Mouse (Mus musculus) MEL (cell line): ENCODE data around the gene Fgd4. TPM values are rescaled to one million over a fixed set of nuclear protein-coding genes. Genes with fewer than 3 reads are reported as not detected.
"Not testable (repeated sequence)": the region's sequence is repeated elsewhere in the genome, so short reads cannot be mapped to it uniquely, and the experiment has no call there.

Experiments used
- DNase-seq: peaks from one replicate; pipeline ENCODE4 v3.0.0; 2011; ENCODE audit warnings: low read depth, low spot score
- H3K27ac ChIP-seq: 2 replicates; pipeline ENCODE4 v1.5.1; 2012; ENCODE audit warnings: low read depth, mild to moderate bottlenecking, control low read depth, low read length, moderate library complexity; ENCODE audit not compliant: control insufficient read depth
- H3K27me3 ChIP-seq, 2 experiments: fragments of 150-350 bp in 1 of 2; sonication (generic) in 1 of 2; 2 replicates each; pipeline ENCODE4 v1.6.1; 2012; ENCODE audit warnings: low read length in 2 of 2, mild to moderate bottlenecking in 2 of 2, improper control_type of control experiment in 1 of 2, moderate library complexity in 1 of 2; ENCODE audit not compliant: insufficient read depth in 2 of 2, control insufficient read depth in 1 of 2
- H3K36me3 ChIP-seq, 2 experiments: 2 replicates each; pipeline ENCODE4 v1.6.1; 2012 to 2014; ENCODE audit warnings: low read length in 2 of 2, improper control_type of control experiment in 1 of 2, inconsistent platforms in 1 of 2, mild to moderate bottlenecking in 1 of 2; ENCODE audit not compliant: insufficient read depth in 2 of 2, control insufficient read depth in 1 of 2
- H3K4me1 ChIP-seq, 2 experiments: fragments of 150-350 bp in 1 of 2; sonication (generic) in 1 of 2; 2 replicates each; pipeline ENCODE4 v1.6.1; 2012; ENCODE audit warnings: low read length in 2 of 2, improper control_type of control experiment in 1 of 2, mild to moderate bottlenecking in 1 of 2; ENCODE audit not compliant: insufficient read depth in 2 of 2, control insufficient read depth in 1 of 2
- H3K4me3 ChIP-seq, 2 experiments: fragments of 150-350 bp in 1 of 2; sonication (generic) in 1 of 2; 2 replicates each; pipeline ENCODE4 v1.5.1; 2012; ENCODE audit warnings: low read depth in 2 of 2, low read length in 2 of 2, mild to moderate bottlenecking in 2 of 2, moderate library complexity in 2 of 2, control low read depth in 1 of 2, improper control_type of control experiment in 1 of 2; ENCODE audit not compliant: control insufficient read depth in 1 of 2, insufficient read depth in 1 of 2
- H3K79me2 ChIP-seq: 2 replicates; pipeline ENCODE4 v1.6.1; 2012; ENCODE audit warnings: mild to moderate bottlenecking, low read length, moderate library complexity; ENCODE audit not compliant: control insufficient read depth, poor library complexity, insufficient read depth
- H3K9ac ChIP-seq: 2 replicates; pipeline ENCODE4 v1.6.1; 2012; ENCODE audit warnings: low read depth, mild to moderate bottlenecking, control low read depth, low read length, moderate library complexity; ENCODE audit not compliant: control insufficient read depth, poor library complexity, severe bottlenecking
- H3K9me3 ChIP-seq: fragments of 150-350 bp; sonication (generic); replicated peaks from 2 replicates; pipeline ENCODE4 v1.6.1; 2012; ENCODE audit warnings: mild to moderate bottlenecking, low read length, improper control_type of control experiment, moderate library complexity; ENCODE audit not compliant: insufficient read depth
- BHLHE40 ChIP-seq: IDR thresholded peaks from 2 replicates; pipeline ENCODE4 v1.6.1; 2012; ENCODE audit warnings: low read depth, mild to moderate bottlenecking, inconsistent platforms, low read length, improper control_type of control experiment, borderline replicate concordance
- CHD2 ChIP-seq: IDR thresholded peaks from 2 replicates; pipeline ENCODE4 v1.6.1; 2011; ENCODE audit warnings: low read length, improper control_type of control experiment
- CTCF ChIP-seq, 3 experiments: IDR thresholded peaks in 2 of 3; conservative IDR thresholded peaks in 1 of 3; 2 replicates each; pipeline ENCODE4 v1.5.1; 2011 to 2012; ENCODE audit warnings: low read length in 3 of 3, low read depth in 2 of 3, mild to moderate bottlenecking in 2 of 3, improper control_type of control experiment in 1 of 3, inconsistent platforms in 1 of 3, mixed read lengths in 1 of 3, moderate library complexity in 1 of 3; ENCODE audit not compliant: control insufficient read depth in 1 of 3, insufficient read depth in 1 of 3, poor library complexity in 1 of 3, severe bottlenecking in 1 of 3
- ELF1 ChIP-seq: IDR thresholded peaks from 2 replicates; pipeline ENCODE4 v1.6.1; 2014; ENCODE audit warnings: low read depth, mild to moderate bottlenecking, inconsistent platforms, low read length, improper control_type of control experiment, moderate library complexity
- EP300 ChIP-seq, 2 experiments: IDR thresholded peaks; 2 replicates each; pipeline ENCODE4 v1.6.1; 2011; ENCODE audit warnings: improper control_type of control experiment in 2 of 2, low read length in 2 of 2, low read depth in 1 of 2, mild to moderate bottlenecking in 1 of 2
- GABPA ChIP-seq: IDR thresholded peaks from 2 replicates; pipeline ENCODE4 v1.6.1; 2012; ENCODE audit warnings: low read depth, mild to moderate bottlenecking, inconsistent platforms, low read length, improper control_type of control experiment, moderate library complexity
- HCFC1 ChIP-seq: IDR thresholded peaks from 2 replicates; pipeline ENCODE4 v1.6.1; 2012; ENCODE audit warnings: low read depth, mild to moderate bottlenecking, inconsistent platforms, low read length, improper control_type of control experiment, moderate library complexity
- KAT2A ChIP-seq: conservative IDR thresholded peaks from 2 replicates; pipeline ENCODE4 v1.6.1; 2012; ENCODE audit warnings: low read depth, low read length, improper control_type of control experiment, inconsistent platforms
- MAZ ChIP-seq: IDR thresholded peaks from 2 replicates; pipeline ENCODE4 v1.6.1; 2012; ENCODE audit warnings: low read depth, mild to moderate bottlenecking, inconsistent platforms, low read length, improper control_type of control experiment
- MEF2A ChIP-seq: IDR thresholded peaks from 2 replicates; pipeline ENCODE4 v1.6.1; 2014; ENCODE audit warnings: low read depth, mild to moderate bottlenecking, inconsistent platforms, low read length, improper control_type of control experiment; ENCODE audit not compliant: poor library complexity, insufficient replicate concordance, severe bottlenecking; ENCODE audit errors: extremely low read depth
- NELFE ChIP-seq: IDR thresholded peaks from 2 replicates; pipeline ENCODE4 v1.6.1; 2011; ENCODE audit warnings: low read depth, low read length, improper control_type of control experiment
- POLR2A ChIP-seq, 2 experiments: IDR thresholded peaks; 2 replicates each; pipeline ENCODE4 v1.6.1; 2011 to 2012; ENCODE audit warnings: low read length in 2 of 2, mild to moderate bottlenecking in 2 of 2, control low read depth in 1 of 2, improper control_type of control experiment in 1 of 2, low read depth in 1 of 2, moderate library complexity in 1 of 2; ENCODE audit not compliant: control insufficient read depth in 1 of 2, insufficient read depth in 1 of 2, poor library complexity in 1 of 2
- POLR2AphosphoS2 ChIP-seq: IDR thresholded peaks from 2 replicates; pipeline ENCODE4 v1.6.1; 2011; ENCODE audit warnings: low read length, improper control_type of control experiment
- POLR2AphosphoS5 ChIP-seq: IDR thresholded peaks from 2 replicates; pipeline ENCODE4 v1.6.1; 2012; ENCODE audit warnings: low read depth, borderline replicate concordance, mild to moderate bottlenecking, inconsistent platforms, low read length, moderate library complexity, mixed read lengths
- RAD21 ChIP-seq: IDR thresholded peaks from 2 replicates; pipeline ENCODE4 v1.6.1; 2011; ENCODE audit warnings: mild to moderate bottlenecking, low read depth, low read length, improper control_type of control experiment
- SIN3A ChIP-seq: IDR thresholded peaks from 2 replicates; pipeline ENCODE4 v1.6.1; 2012; ENCODE audit warnings: low read length, improper control_type of control experiment, inconsistent platforms
- SMC3 ChIP-seq: IDR thresholded peaks from 2 replicates; pipeline ENCODE4 v1.6.1; 2011; ENCODE audit warnings: low read depth, low read length, improper control_type of control experiment
- TBP ChIP-seq: IDR thresholded peaks from 2 replicates; pipeline ENCODE4 v1.8.0; 2011; ENCODE audit warnings: low read depth, low read length, improper control_type of control experiment
- UBTF ChIP-seq: IDR thresholded peaks from 2 replicates; pipeline ENCODE4 v1.6.1; 2012; ENCODE audit warnings: low read depth, mild to moderate bottlenecking, inconsistent platforms, low read length, improper control_type of control experiment, moderate library complexity, borderline replicate concordance; ENCODE audit not compliant: insufficient read depth
- USF1 ChIP-seq: IDR thresholded peaks from 2 replicates; pipeline ENCODE4 v1.6.1; 2014; ENCODE audit warnings: low read depth, mild to moderate bottlenecking, inconsistent platforms, low read length, improper control_type of control experiment, moderate library complexity
- ZC3H11A ChIP-seq: IDR thresholded peaks from 2 replicates; pipeline ENCODE4 v1.6.1; 2012; ENCODE audit warnings: low read depth, mild to moderate bottlenecking, inconsistent platforms, low read length, improper control_type of control experiment
- ZMIZ1 ChIP-seq: IDR thresholded peaks from 2 replicates; pipeline ENCODE4 v1.6.1; 2012; ENCODE audit warnings: low read depth, mild to moderate bottlenecking, inconsistent platforms, low read length, improper control_type of control experiment, moderate library complexity
- polyA plus RNA-seq, 2 experiments: library from polyadenylated mRNA; stranded (reverse) in 1 of 2; unstranded in 1 of 2; fragments of >175 nt in 1 of 2; fragments of >200 nt in 1 of 2; gene quantifications; 2 replicates each; pipeline versions ENCODE4 v1.2.1 to v1.2.4; 2012; ENCODE audit warnings: low replicate concordance in 2 of 2, low read depth in 1 of 2; ENCODE audit not compliant: insufficient read length in 2 of 2, insufficient read depth in 1 of 2, missing spikeins in 1 of 2
- total RNA-seq: library from RNA; depleted of rRNA; stranded (reverse); fragments of 300-350 nt; gene quantifications from 2 replicates; pipeline ENCODE4 v1.2.3, GENCODE M21; 2012

Gene Fgd4
- total and polyA plus RNA-seq, 3 experiments: 0.03 to 10.0 TPM; not detected in 1

- Histone ChIP-seq H3K9ac (no peak overlapping the region), H3K27ac (no peak overlapping the region), H3K9me3 (no peaks in the 10 kb centered on the region), H3K79me2 (no peaks in the 10 kb centered on the region), H3K36me3 (no peaks in the 10 kb centered on the region), H3K27me3 (peaks cover 0 to 2% of the 10 kb centered on the region in 2 experiments; a peak in 1 of 4 replicates), H3K4me3 (no peak overlapping the region), H3K4me1 (no peaks in the 10 kb centered on the region)
- TF ChIP-seq POLR2A (IDR thresholded peaks at IDR 0.05; ENCODE audit: control insufficient read depth in 1 of 2, insufficient read depth in 1 of 2, low read depth in 1 of 2, low read length in 2 of 2, poor library complexity in 1 of 2): no peak
- no peak for TF ChIP-seq BHLHE40
- no peak for TF ChIP-seq ZMIZ1
- no peak for TF ChIP-seq KAT2A
- TF ChIP-seq POLR2AphosphoS5: no peak
- no peak for TF ChIP-seq MAZ
- TF ChIP-seq POLR2AphosphoS2: no peak
- no peak for TF ChIP-seq HCFC1
- no peak for TF ChIP-seq SMC3
- no peak for TF ChIP-seq EP300 (IDR thresholded peaks at IDR 0.05; ENCODE audit: low read depth in 1 of 2, low read length in 2 of 2)
- no peak for TF ChIP-seq ZC3H11A
- TF ChIP-seq NELFE: no peak
- TF ChIP-seq ELF1: no peak
- no peak for TF ChIP-seq CHD2
- peak; percentile 2 for DNase-seq
Observed at GRCm38 (mm10) chr16:16525266-16525904, 75.0 kb downstream of the Fgd4 start.

GRCm38 (mm10) chr16:16523632-16524031 lies 76.7 kb downstream of the Fgd4 start:
- H3K36me3 ChIP-seq: no peaks in the 10 kb centered on the region
- H3K9ac ChIP-seq: no peak overlapping the region
- no peaks in the 10 kb centered on the region for H3K79me2 ChIP-seq
- H3K27me3 ChIP-seq: peaks cover 0 to 2% of the 10 kb centered on the region in 2 experiments; a peak in 1 of 4 replicates
- DNase-seq: no peak
- no peaks in the 10 kb centered on the region for H3K4me1 ChIP-seq
- TF ChIP-seq ZMIZ1 (no peak), TBP (no peak), UBTF (no peak), GABPA (no peak), ZC3H11A (no peak), POLR2AphosphoS5 (no peak), CTCF (IDR thresholded peaks at IDR 0.05 in 2 of 3, conservative IDR thresholded peaks at IDR 0.05 in 1 of 3; ENCODE audit: control insufficient read depth in 1 of 3, insufficient read depth in 1 of 3, low read depth in 2 of 3, low read length in 3 of 3, poor library complexity in 1 of 3, severe bottlenecking in 1 of 3) (no peak), SIN3A (no peak), USF1 (no peak), MEF2A (no peak), MAZ (no peak), RAD21 (no peak), POLR2A (IDR thresholded peaks at IDR 0.05; ENCODE audit: control insufficient read depth in 1 of 2, insufficient read depth in 1 of 2, low read depth in 1 of 2, low read length in 2 of 2, poor library complexity in 1 of 2) (no peak)
- TF ChIP-seq, all 39 proteins: peak for 0
- no peak overlapping the region for H3K27ac ChIP-seq
- H3K4me3 ChIP-seq: no peak overlapping the region
- H3K9me3 ChIP-seq: no peaks in the 10 kb centered on the region

GRCm38 (mm10) chr16:16522869-16523268 lies 77.5 kb downstream of the Fgd4 start:
- H3K4me3 ChIP-seq, H3K4me1 ChIP-seq, H3K27me3 ChIP-seq, DNase-seq, H3K9me3 ChIP-seq, H3K9ac ChIP-seq, H3K79me2 ChIP-seq, H3K27ac ChIP-seq, H3K36me3 ChIP-seq: not testable (repeated sequence)
